Mouse (Mus musculus) CD4-positive naive resting alpha-beta T cell, adult 76 days (primary cell): ENCODE results near the gene Traf3. TPM values are rescaled to one million over a fixed set of nuclear protein-coding genes. Genes with fewer than 3 reads are reported as not detected.

Source experiments
- total RNA-seq: library from RNA; stranded (reverse); gene quantifications from one replicate; pipeline ENCODE4 v1.2.4, GENCODE M21; 2023

Traf3 gene
- total RNA-seq = 50.7 TPM

DNA sequence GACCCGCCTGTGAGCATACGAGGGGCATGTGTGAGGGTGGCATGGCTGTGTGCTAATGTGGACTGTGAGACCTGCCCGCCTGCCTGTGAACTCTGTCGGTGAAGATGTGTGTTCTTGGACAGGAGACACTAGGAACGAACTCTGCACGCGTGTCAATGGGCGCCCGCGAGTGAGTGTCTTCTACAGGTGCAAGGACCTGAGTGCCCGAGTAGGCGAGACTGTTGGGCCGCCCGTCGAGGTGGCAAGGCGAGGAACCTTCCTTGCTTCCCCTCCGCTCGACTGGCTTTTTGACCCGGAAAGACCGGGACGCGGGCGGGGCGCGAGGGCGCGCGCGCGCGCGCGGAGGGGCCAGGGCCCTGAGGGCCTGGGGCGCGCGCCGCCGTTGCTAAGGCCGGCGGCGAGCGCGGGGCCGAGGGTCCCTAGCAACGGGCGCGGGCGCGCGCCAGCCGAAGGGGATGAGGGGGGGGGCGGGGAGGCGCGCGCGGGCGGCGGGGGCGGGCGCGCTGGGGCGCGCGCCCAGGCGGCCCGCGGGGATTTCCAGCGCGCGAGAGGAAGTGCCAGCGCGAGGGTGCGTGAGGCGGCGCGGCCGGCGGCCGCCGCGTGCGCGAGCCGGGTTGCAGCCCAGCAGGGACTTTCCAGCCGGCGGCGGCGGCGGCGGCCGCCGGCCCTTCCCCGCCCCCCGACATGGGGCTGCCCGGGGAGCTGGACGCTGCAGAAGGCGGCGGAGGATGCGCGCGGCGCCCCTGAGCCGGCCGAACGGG is at the start of gene Traf3:
Gene Traf3 (plus strand): TSS at position 540 of the 761 bp plus-strand sequence.

DNA sequence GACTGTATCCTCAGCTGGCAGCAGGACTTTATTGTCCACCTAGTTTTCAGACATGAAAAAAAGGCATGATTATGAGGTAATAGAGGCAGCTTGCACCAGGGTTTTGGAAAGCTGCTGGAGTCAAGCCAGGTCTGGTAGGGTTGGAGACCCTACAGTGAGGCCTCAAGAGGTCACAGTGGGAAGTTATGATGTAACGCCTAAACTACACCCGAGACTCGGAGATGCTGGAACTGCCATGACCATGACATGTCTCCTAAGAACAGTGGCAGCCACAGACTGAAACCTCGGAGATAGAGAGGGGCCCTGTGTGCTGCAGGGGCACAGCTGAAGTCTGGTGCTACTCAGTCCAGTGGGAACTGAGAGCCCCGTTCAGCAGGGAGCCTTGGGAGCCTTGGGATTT is 18.3 kb downstream of the Traf3 start, which contains the start of gene 4930595D18Rik:
Gene 4930595D18Rik (minus strand): TSS at position 16 of the 400 bp plus-strand sequence.

DNA sequence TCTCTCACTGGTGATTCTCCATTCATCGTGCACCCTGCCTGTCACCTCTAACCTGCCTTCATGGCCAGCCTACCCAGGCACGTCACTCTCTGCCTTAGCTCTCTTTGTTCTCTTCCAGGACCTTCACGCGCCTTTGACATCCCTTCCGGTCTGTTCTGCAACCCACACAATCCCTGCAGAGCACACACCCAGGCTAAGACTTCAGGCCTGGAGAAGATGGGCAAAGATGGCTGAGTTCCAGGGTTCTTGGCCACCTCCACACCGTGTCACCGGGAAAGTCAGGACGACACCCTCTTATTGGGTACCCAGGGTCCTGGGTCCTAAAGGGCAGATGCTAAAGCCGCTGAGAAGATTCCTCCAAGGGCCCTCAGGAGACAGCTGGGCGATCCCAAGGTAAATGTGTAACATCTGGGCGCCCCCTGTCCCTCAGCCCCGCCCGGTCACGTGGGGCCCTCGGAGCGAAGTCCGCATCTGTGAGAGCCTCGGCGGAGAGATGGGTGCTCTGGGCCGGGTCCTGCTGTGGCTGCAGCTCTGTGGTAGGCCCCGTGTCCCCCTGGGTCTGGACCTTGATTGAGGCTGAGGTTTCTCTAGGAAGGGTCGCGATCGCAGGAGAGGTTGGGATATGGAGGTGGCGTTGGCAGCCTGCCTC is 104.6 kb downstream of the Traf3 start, which contains the start of gene Amn:
Gene Amn (plus strand): TSS at position 467 of the 649 bp plus-strand sequence.

Other genes starting within 250 kb of the Traf3 start
- 4.1 TPM for gene Ankrd9, start 187.3 kb upstream of the Traf3 start, total RNA-seq
- gene Rcor1, start 127.0 kb upstream of the Traf3 start, total RNA-seq = 50.0 TPM
- gene 4930595D18Rik, start 18.1 kb downstream of the Traf3 start, total RNA-seq = not detected
- gene Amn, start 104.7 kb downstream of the Traf3 start, total RNA-seq = 2.7 TPM
- gene Cdc42bpb, start 211.3 kb downstream of the Traf3 start, total RNA-seq = 4.0 TPM
- not detected for gene Lbhd2, start 240.4 kb downstream of the Traf3 start, total RNA-seq